Mouse (Mus musculus): ENCODE measurements around the gene Ngf.

DNA sequence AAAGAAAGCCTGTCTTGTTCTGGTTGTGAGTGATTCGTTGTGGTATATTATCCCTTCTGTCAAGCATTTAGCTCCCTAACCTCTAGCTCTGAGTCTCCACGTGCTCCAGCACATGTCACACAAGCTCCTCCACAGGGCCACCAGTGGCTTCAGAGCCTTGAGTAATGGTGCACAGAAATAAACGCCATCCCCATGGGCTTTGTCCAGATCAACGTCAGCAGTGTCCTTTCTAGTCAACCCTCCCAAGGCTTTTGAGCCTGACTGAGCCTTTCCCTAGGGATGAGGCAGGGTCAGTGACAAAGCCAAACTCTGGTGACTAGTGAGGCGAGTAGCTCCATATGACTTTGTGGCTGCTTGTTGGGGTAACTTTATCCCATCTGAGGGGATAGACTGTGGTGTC, 73.9 kb downstream of the Ngf start:
- TF ChIP-seq CTCF (IDR thresholded peaks at IDR 0.05) (no peak), EP300 (IDR thresholded peaks at IDR 0.05) (no peak)
